Mouse (Mus musculus): Measurements from ENCODE around the gene Zfp940. TPM values are rescaled to one million over a fixed set of nuclear protein-coding genes. Genes with fewer than 3 reads are reported as not detected.

Gene Zfp940
- polyA plus RNA-seq, 1 experiment from 2014 or later, result 7.6 TPM

GRCm38 (mm10) chr7:29785023-29785422 lies 68.4 kb downstream of the Zfp940 start:
- H3K36me3 ChIP-seq (ENCODE audit: control insufficient read depth, insufficient read depth, low read length), result peaks cover 23% of the 10 kb centered on the region
- H3K4me1 ChIP-seq (ENCODE audit: control insufficient read depth, insufficient read depth, low read length), result peaks cover 11% of the 10 kb centered on the region; the same call in 1 of the 2 replicates
- H3K27ac ChIP-seq (ENCODE audit: low read depth, low read length), result no peak overlapping the region
- H3K9ac ChIP-seq (ENCODE audit: low read depth, low read length), result peak overlapping the region; percentile 85; the same call in 1 of the 2 replicates
- H3K4me3 ChIP-seq (ENCODE audit: low read length), result peak overlapping the region; percentile 89
- WGBS, result 69% methylated on average over 8 of the region's 8 CpGs
- peak overlapping the region; percentile 74 for H3K4me2 ChIP-seq (replicated peaks; ENCODE audit: low read depth, low read length)
- no peaks in the 10 kb centered on the region for H3K27me3 ChIP-seq (ENCODE audit: control insufficient read depth, insufficient read depth, low read length)
- ATAC-seq (ENCODE audit: low FRiP score, low TSS enrichment), result no peak
- H3K9me3 ChIP-seq (ENCODE audit: control insufficient read depth, low read length), result no peaks in the 10 kb centered on the region

DNA sequence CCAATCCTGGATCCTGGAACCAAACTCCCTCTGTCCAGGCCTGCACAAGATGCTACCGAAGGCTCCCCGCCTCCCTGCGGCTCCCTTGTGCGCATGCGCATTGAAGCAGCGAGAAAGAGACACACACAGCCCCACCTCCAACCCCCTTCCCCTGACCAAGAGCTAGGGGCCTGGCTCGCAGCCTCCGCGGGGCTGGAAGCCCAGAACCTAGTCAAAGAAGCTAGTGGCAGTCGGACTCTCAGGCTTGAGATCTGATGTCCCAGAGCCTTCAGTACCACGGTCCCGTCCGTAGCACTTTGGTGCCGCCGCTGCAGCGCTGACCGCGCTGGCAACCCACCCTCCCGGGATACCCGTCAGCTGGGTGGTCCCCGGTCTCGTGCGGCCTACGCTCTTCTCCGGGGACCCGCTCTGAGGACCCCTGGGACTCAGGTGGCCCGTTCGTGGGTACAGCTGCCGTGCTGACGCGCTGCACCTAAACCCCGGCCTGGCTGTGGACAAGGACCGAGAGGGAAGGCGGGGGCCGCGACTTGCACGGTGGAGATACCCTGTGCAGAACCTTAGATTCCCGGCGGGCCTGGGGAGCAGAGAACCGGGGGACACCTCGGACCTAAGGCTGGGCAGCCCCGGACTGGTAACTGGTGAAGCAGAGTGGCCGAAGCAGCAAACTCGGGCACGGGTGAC lies 69.5 kb downstream of the Zfp940 start, which contains the start of gene Zfp30:
Gene Zfp30 (plus strand): TSS at position 128 of the 681 bp plus-strand sequence.
- peak within 1 kb of the TSS; percentile 89 for H3K4me3 ChIP-seq (ENCODE audit: low read length)
- 1% methylated on average over 45 of the region's 45 CpGs for WGBS
- no peaks in the 10 kb centered on the region for H3K9me3 ChIP-seq (ENCODE audit: control insufficient read depth, low read length)
- H3K9ac ChIP-seq (ENCODE audit: low read depth, low read length), result peak within 1 kb of the TSS; percentile 85
- H3K27ac ChIP-seq (ENCODE audit: low read depth, low read length), result peak within 1 kb of the TSS; percentile 81
- peak within 1 kb of the TSS; percentile 74 for H3K4me2 ChIP-seq (replicated peaks; ENCODE audit: low read depth, low read length)
- ATAC-seq (ENCODE audit: low FRiP score, low TSS enrichment), result peak; percentile 98
- H3K4me1 ChIP-seq (ENCODE audit: control insufficient read depth, insufficient read depth, low read length), result peaks cover 11% of the 10 kb centered on the region; the same call in 1 of the 2 replicates
- H3K36me3 ChIP-seq (ENCODE audit: control insufficient read depth, insufficient read depth, low read length), result peaks cover 13% of the 10 kb centered on the region
- H3K27me3 ChIP-seq (ENCODE audit: control insufficient read depth, insufficient read depth, low read length), result no peaks in the 10 kb centered on the region

Other genes starting within 250 kb of the Zfp940 start
- gene Catsperg2, start 126.6 kb downstream of the Zfp940 start, polyA plus RNA-seq (2014; fragmentation: Nextera tagmentation; extraction: Ambion mirVana), result not detected in 2 replicates
- gene Zfp84, start 85.1 kb downstream of the Zfp940 start, polyA plus RNA-seq (2014; fragmentation: Nextera tagmentation; extraction: Ambion mirVana), result 9.1 and 14.3 TPM in 2 replicates
- gene Zfp30, start 69.7 kb downstream of the Zfp940 start, polyA plus RNA-seq (2014; fragmentation: Nextera tagmentation; extraction: Ambion mirVana), result 8.3 and 8.9 TPM in 2 replicates
- gene Zfp790, start 37.6 kb downstream of the Zfp940 start, polyA plus RNA-seq (2014; fragmentation: Nextera tagmentation; extraction: Ambion mirVana), result 4.9 and 12.3 TPM in 2 replicates
- 7.2 and 9.1 TPM in 2 replicates for gene Zfp420, start 6.3 kb upstream of the Zfp940 start, polyA plus RNA-seq (2014; fragmentation: Nextera tagmentation; extraction: Ambion mirVana)
- 8.7 and 13.0 TPM in 2 replicates for gene Zfp27, start 52.9 kb upstream of the Zfp940 start, polyA plus RNA-seq (2014; fragmentation: Nextera tagmentation; extraction: Ambion mirVana)
- gene Zfp383, start 54.6 kb upstream of the Zfp940 start, polyA plus RNA-seq (2014; fragmentation: Nextera tagmentation; extraction: Ambion mirVana), result 5.7 and 7.2 TPM in 2 replicates
- gene Zfp74, start 100.4 kb upstream of the Zfp940 start, polyA plus RNA-seq (2014; fragmentation: Nextera tagmentation; extraction: Ambion mirVana), result 7.2 and 11.0 TPM in 2 replicates
- 13.4 and 26.6 TPM in 2 replicates for gene Zfp568, start 130.3 kb upstream of the Zfp940 start, polyA plus RNA-seq (2014; fragmentation: Nextera tagmentation; extraction: Ambion mirVana)
- 2.6 and 4.1 TPM in 2 replicates for gene Zfp14, start 197.7 kb upstream of the Zfp940 start, polyA plus RNA-seq (2014; fragmentation: Nextera tagmentation; extraction: Ambion mirVana)
- gene Zfp82, start 219.2 kb upstream of the Zfp940 start, polyA plus RNA-seq (2014; fragmentation: Nextera tagmentation; extraction: Ambion mirVana), result 3.5 and 5.7 TPM in 2 replicates
- 0.58 and 1.9 TPM in 2 replicates for gene Gm26920, start 236.7 kb upstream of the Zfp940 start, polyA plus RNA-seq (2014; fragmentation: Nextera tagmentation; extraction: Ambion mirVana)
- 13.8 and 14.4 TPM in 2 replicates for gene Zfp566, start 236.9 kb upstream of the Zfp940 start, polyA plus RNA-seq (2014; fragmentation: Nextera tagmentation; extraction: Ambion mirVana)
- 98.2 and 125 TPM in 2 replicates for gene Zfp260, start 241.1 kb upstream of the Zfp940 start, polyA plus RNA-seq (2014; fragmentation: Nextera tagmentation; extraction: Ambion mirVana)

All from kidney, embryonic 14.5 days (tissue).